8 mouse cellular contexts compared by ENCODE assay signal in the genomic region with DNA sequence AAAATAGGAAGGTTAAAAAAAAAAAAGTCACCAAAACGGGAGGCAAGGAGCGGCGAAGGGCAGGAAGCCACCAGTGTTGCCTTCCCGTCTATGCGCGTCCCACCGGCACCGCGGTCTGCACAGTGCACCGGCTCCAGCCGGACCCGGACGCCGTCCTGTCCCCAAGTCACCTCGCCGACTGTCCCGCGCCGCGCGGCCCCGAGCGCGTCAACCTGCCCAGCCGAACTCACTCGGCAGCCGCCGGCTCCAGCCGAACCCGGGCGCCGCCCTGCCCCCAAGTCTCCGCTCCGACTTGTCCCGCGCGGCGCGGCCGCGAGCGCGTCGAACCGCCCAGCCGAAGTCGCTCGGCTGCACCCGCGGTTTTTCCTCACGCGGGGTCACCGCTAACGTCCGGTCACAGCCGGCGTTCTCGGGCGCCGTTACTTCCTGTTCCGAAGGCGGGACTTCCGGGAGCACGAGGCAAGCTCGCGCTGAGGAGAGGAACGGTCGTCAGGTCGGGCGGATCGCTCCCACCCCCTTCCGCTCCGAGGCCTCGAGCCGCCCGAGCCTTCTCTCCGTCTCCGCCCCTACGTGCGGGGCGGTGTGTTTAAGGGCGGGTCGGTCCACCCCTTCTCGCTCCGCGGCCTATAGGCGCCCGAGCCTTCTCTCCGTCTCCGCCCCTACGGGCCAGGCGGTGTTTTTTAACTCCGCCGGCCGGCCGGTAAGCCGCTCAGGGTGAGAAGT. TPM values are rescaled to one million over a fixed set of nuclear protein-coding genes. Genes with fewer than 3 reads are reported as not detected.
DNase-seq lines count a peak whose midpoint lies in the region; ATAC-seq and TF ChIP-seq lines count a peak whose summit lies in the region.

A gene (minus strand): TSS at position 428 of the 723 bp plus-strand sequence.

- H3K27ac ChIP-seq in heart, embryonic 12.5 days (ENCODE audit: poor library complexity, severe bottlenecking): peak within 1 kb of the TSS; percentile 92
- peak within 1 kb of the TSS; percentile 88 for H3K27ac ChIP-seq in kidney, postnatal 0 days
- peak within 1 kb of the TSS; percentile 79 for H3K27ac ChIP-seq in liver, embryonic 11.5 days (ENCODE audit: low read depth, low read length)
- peak within 1 kb of the TSS; percentile 39; the same call in 1 of the 2 replicates for H3K27ac ChIP-seq in stomach, embryonic 14.5 days (ENCODE audit: low read length)

- peak within 1 kb of the TSS; percentile 87 for H3K9ac ChIP-seq in heart, embryonic 12.5 days
- H3K9ac ChIP-seq in kidney, postnatal 0 days (ENCODE audit: low read depth, low read length): peak within 1 kb of the TSS; percentile 72
- peak within 1 kb of the TSS; percentile 76 for H3K9ac ChIP-seq in liver, embryonic 11.5 days (ENCODE audit: low read depth, low read length)
- peak within 1 kb of the TSS; percentile 63 for H3K9ac ChIP-seq in stomach, embryonic 14.5 days (replicated peaks; ENCODE audit: low read depth, low read length)

- TF ChIP-seq CTCF in kidney, postnatal 0 days (IDR thresholded peaks at IDR 0.05; ENCODE audit: low read depth): no peak

- peak within 1 kb of the TSS; percentile 68 for H3K4me2 ChIP-seq in heart, embryonic 12.5 days
- peak within 1 kb of the TSS; percentile 57 for H3K4me2 ChIP-seq in kidney, postnatal 0 days (ENCODE audit: low read length)
- H3K4me2 ChIP-seq in liver, embryonic 11.5 days: peak within 1 kb of the TSS; percentile 67
- H3K4me2 ChIP-seq in stomach, embryonic 14.5 days (replicated peaks; ENCODE audit: low read depth, low read length): peak within 1 kb of the TSS; percentile 35

- H3K4me1 ChIP-seq in heart, embryonic 12.5 days (replicated peaks): 0 out of 2 replicates have a peak, but pooled peaks cover 5% of the 10 kb centered on the region
- H3K4me1 ChIP-seq in kidney, postnatal 0 days (replicated peaks; ENCODE audit: insufficient read depth, low read length): no peaks in the 10 kb centered on the region
- H3K4me1 ChIP-seq in liver, embryonic 11.5 days (replicated peaks; ENCODE audit: control insufficient read depth, insufficient read depth, low read length): no peaks in the 10 kb centered on the region
- 0 out of 2 replicates have a peak, but pooled peaks cover 4% of the 10 kb centered on the region for H3K4me1 ChIP-seq in stomach, embryonic 14.5 days (ENCODE audit: control insufficient read depth, insufficient read depth, low read length)

- ATAC-seq in erythroid progenitor cell, adult 5-6 weeks (replicated peaks; ENCODE audit: low FRiP score, poor library complexity, severe bottlenecking): peak; percentile 100
- peak; percentile 99 for ATAC-seq in heart, embryonic 12.5 days (ENCODE audit: insufficient number of reproducible peaks, low FRiP score)
- ATAC-seq in kidney, postnatal 0 days (replicated peaks; ENCODE audit: low FRiP score, low read depth): peak; percentile 100
- peak; percentile 100 for ATAC-seq in liver, embryonic 11.5 days (replicated peaks; ENCODE audit: low FRiP score)
- peak; percentile 99 for ATAC-seq in stomach, embryonic 14.5 days (ENCODE audit: insufficient number of reproducible peaks, insufficient read depth, low FRiP score, low read depth)

- H3K4me3 ChIP-seq in heart, embryonic 12.5 days: peak within 1 kb of the TSS; percentile 74
- peak within 1 kb of the TSS; percentile 52 for H3K4me3 ChIP-seq in kidney, postnatal 0 days (replicated peaks; ENCODE audit: low read depth, low read length)
- peak within 1 kb of the TSS; percentile 65 for H3K4me3 ChIP-seq in liver, embryonic 11.5 days (ENCODE audit: low read depth, low read length)
- H3K4me3 ChIP-seq in stomach, embryonic 14.5 days (ENCODE audit: low read depth, low read length): peak within 1 kb of the TSS; percentile 48

- peaks cover 7% of the 10 kb centered on the region; the same call in 1 of the 2 replicates for H3K36me3 ChIP-seq in heart, embryonic 12.5 days
- H3K36me3 ChIP-seq in kidney, postnatal 0 days (ENCODE audit: insufficient read depth, low read length): no peaks in the 10 kb centered on the region
- H3K36me3 ChIP-seq in liver, embryonic 11.5 days (ENCODE audit: control insufficient read depth, insufficient read depth, low read length): no peaks in the 10 kb centered on the region
- no peaks in the 10 kb centered on the region; the same call in 1 of the 2 replicates for H3K36me3 ChIP-seq in stomach, embryonic 14.5 days (ENCODE audit: control insufficient read depth, insufficient read depth, low read length)

- 19% methylated on average over 80 of the region's 97 CpGs for WGBS in heart, embryonic 12.5 days
- 25% methylated on average over 94 of the region's 97 CpGs for WGBS in kidney, postnatal 0 days
- WGBS in liver, embryonic 11.5 days: 18% methylated on average over 97 of the region's 97 CpGs
- 21% methylated on average over 68 of the region's 97 CpGs for WGBS in stomach, embryonic 14.5 days

- 0 out of 2 replicates have a peak, but pooled peaks cover 5% of the 10 kb centered on the region for H3K9me3 ChIP-seq in heart, embryonic 12.5 days (replicated peaks)
- no peaks in the 10 kb centered on the region for H3K9me3 ChIP-seq in kidney, postnatal 0 days (replicated peaks; ENCODE audit: low read length)
- H3K9me3 ChIP-seq in liver, embryonic 11.5 days (ENCODE audit: control insufficient read depth, low read length): no peaks in the 10 kb centered on the region
- no peaks in the 10 kb centered on the region for H3K9me3 ChIP-seq in stomach, embryonic 14.5 days (ENCODE audit: control insufficient read depth, low read depth, low read length)

- DNase-seq in CD4-positive helper T cell, adult 2 months (ENCODE audit: low read depth, low spot score): peak; percentile 95
- DNase-seq in brain, embryonic 18.5 days (ENCODE audit: low read depth, low spot score): peak; percentile 75
- peak; percentile 94 for DNase-seq in kidney, postnatal 0 days (ENCODE audit: low spot score)
- DNase-seq in liver, embryonic 11.5 days (ENCODE audit: low spot score): peak; percentile 80
- DNase-seq in naive thymus-derived CD4-positive, alpha-beta T cell, adult 2 months (ENCODE audit: low read depth): peak; percentile 91

- H3K27me3 ChIP-seq in heart, embryonic 12.5 days (replicated peaks): 0 out of 2 replicates have a peak, but pooled peaks cover 4% of the 10 kb centered on the region
- no peaks in the 10 kb centered on the region for H3K27me3 ChIP-seq in kidney, postnatal 0 days (ENCODE audit: insufficient read depth, low read length)
- no peaks in the 10 kb centered on the region for H3K27me3 ChIP-seq in liver, embryonic 11.5 days (replicated peaks; ENCODE audit: control insufficient read depth, insufficient read depth, low read length)
- H3K27me3 ChIP-seq in stomach, embryonic 14.5 days (ENCODE audit: control insufficient read depth, insufficient read depth, low read length): no peaks in the 10 kb centered on the region

RNA-seq across cellular contexts. Expression of the gene that starts here (rescaled TPM):
- 7.2 and 12.2 TPM in 2 replicates for total RNA-seq in erythroid progenitor cell, adult 5-6 weeks (2015; ENCODE audit: low replicate concordance)
- total RNA-seq in erythroid progenitor cell, adult 5-6 weeks (2017; ENCODE audit: low replicate concordance): 7.7 and 9.8 TPM in 2 replicates
- 57.5 and 59.3 TPM in 2 replicates for polyA plus RNA-seq in heart, embryonic 12.5 days (2016; fragmentation: Nextera tagmentation; extraction: Ambion mirVana)
- polyA plus RNA-seq in kidney, postnatal 0 days (2015; fragmentation: Nextera tagmentation; extraction: Ambion mirVana): 36.5 and 37.2 TPM in 2 replicates
- polyA plus RNA-seq in liver, embryonic 11.5 days (2014; fragmentation: Nextera tagmentation; extraction: Ambion mirVana): 33.5 and 35.7 TPM in 2 replicates
- 30.0 and 30.4 TPM in 2 replicates for polyA plus RNA-seq in stomach, embryonic 14.5 days (2014; fragmentation: Nextera tagmentation; extraction: Ambion mirVana)

Comparison
In these comparisons a context has a peak if more than half of its experiments do, and no peak if none do; other contexts are left out.
1. Peak in every context shown above with its lines: DNase-seq, ATAC-seq, H3K4me3 ChIP-seq and H3K27ac ChIP-seq.
2. H3K27ac ChIP-seq: peak in every context shown above with its lines; median percentile 92 in heart, embryonic 12.5 days; 88 in kidney, postnatal 0 days; 79 in liver, embryonic 11.5 days; 39 in stomach, embryonic 14.5 days.